Mouse (Mus musculus): ENCODE measurements around the gene Naaa. TPM values are rescaled to one million over a fixed set of nuclear protein-coding genes. Genes with fewer than 3 reads are reported as not detected.

Naaa gene
- 10 to 100 TPM; 39.2 to 39.9 TPM for total RNA-seq (2021)

- DNase-seq (ENCODE audit: low spot score in 2 of 2): peak; percentile 81 to 87
- intact Hi-C loops (cut with DNase I): no loop called here
Measured at GRCm38 (mm10) chr5:92277437-92278394, at the start of gene Naaa. TSS of gene Naaa (minus strand) at chr5:92278170.

- intact Hi-C loops (cut with DNase I): no loop called here
- DNase-seq (ENCODE audit: low spot score in 2 of 2): no peak
Measured at GRCm38 (mm10) chr5:92327367-92327766, 49.4 kb upstream of the Naaa start.

- intact Hi-C loops (cut with DNase I): no loop called here
- no peak for DNase-seq (ENCODE audit: low spot score in 2 of 2)
Measured at GRCm38 (mm10) chr5:92323264-92323663, 45.3 kb upstream of the Naaa start.

GRCm38 (mm10) chr5:92322612-92323011, 44.6 kb upstream of the Naaa start:
- intact Hi-C loops (cut with DNase I): no loop called here
- DNase-seq (ENCODE audit: low spot score in 2 of 2): no peak

GRCm38 (mm10) chr5:92321631-92322400, 43.8 kb upstream of the Naaa start:
- intact Hi-C loops (cut with DNase I): no loop called here
- no peak for DNase-seq (ENCODE audit: low spot score in 2 of 2)

- no peak for DNase-seq (ENCODE audit: low spot score in 2 of 2)
- intact Hi-C loops (cut with DNase I): no loop called here
Measured at GRCm38 (mm10) chr5:92318596-92318995, 40.6 kb upstream of the Naaa start.

- intact Hi-C loops (cut with DNase I): no loop called here
- DNase-seq (ENCODE audit: low spot score in 2 of 2): no peak
Measured at GRCm38 (mm10) chr5:92318119-92318518, 40.1 kb upstream of the Naaa start.

GRCm38 (mm10) chr5:92313776-92314175, 35.8 kb upstream of the Naaa start:
- intact Hi-C loops (cut with DNase I): no loop called here
- no peak for DNase-seq (ENCODE audit: low spot score in 2 of 2)

- DNase-seq (ENCODE audit: low spot score in 2 of 2): peak; percentile 60 to 85
- intact Hi-C loops (cut with DNase I): loop anchor here (1.0 kb wide), 1 partner anchor 69 kb away; no protein-coding TSS in a partner anchor
Measured at GRCm38 (mm10) chr5:92312046-92312715, 34.2 kb upstream of the Naaa start.

GRCm38 (mm10) chr5:92309681-92310511, 31.9 kb upstream of the Naaa start, which contains the start of gene Sdad1:
TSS of gene Sdad1 (minus strand) at chr5:92310479.
- DNase-seq (ENCODE audit: low spot score in 2 of 2): peak; percentile 95 to 98
- intact Hi-C loops (cut with DNase I): no loop called here

GRCm38 (mm10) chr5:92304291-92304690, 26.3 kb upstream of the Naaa start:
- intact Hi-C loops (cut with DNase I): no loop called here
- DNase-seq (ENCODE audit: low spot score in 2 of 2): no peak

- DNase-seq (ENCODE audit: low spot score in 2 of 2): no peak
- intact Hi-C loops (cut with DNase I): no loop called here
Measured at GRCm38 (mm10) chr5:92302149-92302840, 24.3 kb upstream of the Naaa start.

GRCm38 (mm10) chr5:92294525-92294924, 16.6 kb upstream of the Naaa start:
- intact Hi-C loops (cut with DNase I): no loop called here
- no peak for DNase-seq (ENCODE audit: low spot score in 2 of 2)

GRCm38 (mm10) chr5:92291652-92292414, 13.9 kb upstream of the Naaa start:
- no peak for DNase-seq (ENCODE audit: low spot score in 2 of 2)
- intact Hi-C loops (cut with DNase I): no loop called here

- intact Hi-C loops (cut with DNase I): no loop called here
- no peak for DNase-seq (ENCODE audit: low spot score in 2 of 2)
Measured at GRCm38 (mm10) chr5:92287840-92288239, 9.9 kb upstream of the Naaa start.

GRCm38 (mm10) chr5:92283107-92283506, 5.1 kb upstream of the Naaa start:
- DNase-seq (ENCODE audit: low spot score in 2 of 2): no peak
- intact Hi-C loops (cut with DNase I): no loop called here

GRCm38 (mm10) chr5:92282571-92282970, 4.6 kb upstream of the Naaa start:
- no peak for DNase-seq (ENCODE audit: low spot score in 2 of 2)
- intact Hi-C loops (cut with DNase I): no loop called here

All from left cerebral cortex, postnatal 36 days (tissue).